Mouse (Mus musculus): ENCODE data around the gene Tmem52. TPM values are rescaled to one million over a fixed set of nuclear protein-coding genes. Genes with fewer than 3 reads are reported as not detected.

Gene Tmem52
- polyA plus RNA-seq, 1 experiment from 2014 or later, result 0.18 TPM

GRCm38 (mm10) chr4:155491529-155492130 is 22.7 kb downstream of the Tmem52 start:
- H3K27ac ChIP-seq, result peak overlapping the region; percentile 94
- peak; percentile 75 for ATAC-seq
- under 1% methylated on average over 39 of the region's 54 CpGs for WGBS
- no peaks in the 10 kb centered on the region for H3K9me3 ChIP-seq (replicated peaks)
- H3K4me1 ChIP-seq, result peaks cover 51% of the 10 kb centered on the region
- no peaks in the 10 kb centered on the region for H3K36me3 ChIP-seq (ENCODE audit: poor library complexity, severe bottlenecking)
- H3K4me2 ChIP-seq, result peak overlapping the region; percentile 79
- peak overlapping the region; percentile 100 for H3K9ac ChIP-seq
- H3K27me3 ChIP-seq, result no peaks in the 10 kb centered on the region
- peak overlapping the region; percentile 100 for H3K4me3 ChIP-seq

DNA sequence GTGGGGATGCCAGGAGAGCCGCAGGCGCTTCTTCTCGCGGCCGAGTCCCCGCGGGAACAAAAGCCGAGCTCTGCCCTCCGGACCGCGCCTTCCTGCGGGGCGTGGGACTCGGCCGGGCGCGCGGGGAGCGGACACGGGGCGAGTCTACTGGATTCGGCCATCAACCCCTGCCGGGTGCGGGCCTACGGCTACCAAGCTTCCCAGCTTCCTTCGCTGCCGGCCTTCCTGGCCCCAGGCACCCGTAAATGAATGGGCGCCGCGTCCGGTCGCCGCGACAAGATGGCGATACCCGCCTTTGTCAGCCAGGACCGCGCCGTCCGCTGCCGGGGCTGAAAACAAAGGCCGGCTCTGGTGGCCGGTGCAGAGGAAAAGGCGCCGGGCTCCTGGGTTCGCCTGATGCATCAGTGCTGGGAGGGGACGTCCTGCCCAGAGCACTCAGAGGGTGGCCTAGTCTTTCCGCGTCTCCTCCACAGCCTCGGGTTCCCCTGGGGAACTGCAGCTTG is 23.3 kb downstream of the Tmem52 start:
- WGBS, result under 1% methylated on average over 51 of the region's 51 CpGs
- peaks cover 51% of the 10 kb centered on the region for H3K4me1 ChIP-seq
- no peaks in the 10 kb centered on the region for H3K27me3 ChIP-seq
- H3K4me2 ChIP-seq, result peak overlapping the region; percentile 79
- peak overlapping the region; percentile 100 for H3K4me3 ChIP-seq
- no peaks in the 10 kb centered on the region for H3K9me3 ChIP-seq (replicated peaks)
- peak overlapping the region; percentile 94 for H3K27ac ChIP-seq
- peak; percentile 21; the same call in 1 of the 2 replicates for ATAC-seq
- peak overlapping the region; percentile 100 for H3K9ac ChIP-seq
- H3K36me3 ChIP-seq (ENCODE audit: poor library complexity, severe bottlenecking), result no peaks in the 10 kb centered on the region

- no peak for ATAC-seq
- no peak overlapping the region for H3K4me3 ChIP-seq
- no peak overlapping the region for H3K27ac ChIP-seq
- peaks cover 45% of the 10 kb centered on the region for H3K4me1 ChIP-seq
- H3K9me3 ChIP-seq (replicated peaks), result no peaks in the 10 kb centered on the region
- no peaks in the 10 kb centered on the region for H3K27me3 ChIP-seq
- no peaks in the 10 kb centered on the region for H3K36me3 ChIP-seq (ENCODE audit: poor library complexity, severe bottlenecking)
- H3K9ac ChIP-seq, result 0 out of 2 replicates have a peak overlapping the region, but pooled peaks have one; percentile 16
- peak overlapping the region; percentile 79 for H3K4me2 ChIP-seq
- 75% methylated on average over 4 of the region's 4 CpGs for WGBS
Observed at GRCm38 (mm10) chr4:155494891-155495290, 26.0 kb downstream of the Tmem52 start.

DNA sequence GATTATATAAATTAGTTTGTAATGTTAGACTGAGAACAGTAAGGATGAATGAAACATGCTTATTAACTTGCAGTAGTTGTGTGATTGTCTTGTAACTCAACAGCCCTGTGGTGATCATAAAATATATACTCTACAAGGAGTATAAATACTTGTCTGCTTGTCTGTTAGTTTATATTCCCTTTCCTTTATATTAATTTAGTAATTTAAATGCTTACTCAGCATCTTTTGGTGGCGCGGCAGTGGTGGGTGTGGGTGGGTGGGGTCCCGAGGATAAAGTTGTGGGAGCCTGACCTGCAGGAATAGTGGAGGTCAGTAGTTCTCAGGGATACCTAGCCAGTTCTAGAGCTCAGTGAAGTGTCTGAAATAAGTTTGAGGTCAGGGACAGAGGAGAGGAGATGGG is 29.0 kb downstream of the Tmem52 start:
- ATAC-seq, result no peak
- 84% methylated on average over 3 of the region's 3 CpGs for WGBS

DNA sequence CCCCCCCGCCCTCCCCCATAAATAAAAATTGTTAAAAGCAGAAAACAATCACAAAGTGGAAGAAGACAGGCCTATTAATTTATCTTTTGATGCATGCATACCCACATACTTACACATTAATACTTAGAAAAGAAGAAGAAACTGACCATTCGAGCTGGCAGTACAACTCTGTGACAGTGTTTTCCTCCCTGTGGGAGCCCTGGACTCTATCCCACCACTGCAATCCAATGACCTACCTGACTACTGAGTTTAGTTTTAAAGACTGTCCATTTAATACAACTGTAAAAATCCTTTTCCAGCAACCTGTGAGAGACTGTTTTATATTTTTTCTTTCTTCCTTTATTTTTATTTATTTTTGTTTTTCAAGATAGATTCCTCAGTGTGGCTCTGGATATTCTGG is 32.2 kb downstream of the Tmem52 start:
- no peaks in the 10 kb centered on the region for H3K9me3 ChIP-seq (replicated peaks)
- no peaks in the 10 kb centered on the region for H3K27me3 ChIP-seq
- peaks cover 20% of the 10 kb centered on the region for H3K4me1 ChIP-seq
- no peaks in the 10 kb centered on the region for H3K36me3 ChIP-seq (ENCODE audit: poor library complexity, severe bottlenecking)
- no peak overlapping the region for H3K4me2 ChIP-seq
- ATAC-seq, result no peak
- no peak overlapping the region for H3K9ac ChIP-seq
- H3K27ac ChIP-seq, result no peak overlapping the region
- H3K4me3 ChIP-seq, result no peak overlapping the region
- WGBS, result 79% methylated on average over 2 of the region's 2 CpGs

More for the DNA sequence above, 29.0 kb downstream of the Tmem52 start:
- Histone ChIP-seq H3K27me3 (no peaks in the 10 kb centered on the region), H3K9ac (no peak overlapping the region), H3K4me3 (no peak overlapping the region), H3K4me1 (peaks cover 34% of the 10 kb centered on the region), H3K9me3 (replicated peaks) (no peaks in the 10 kb centered on the region), H3K4me2 (no peak overlapping the region), H3K27ac (no peak overlapping the region), H3K36me3 (ENCODE audit: poor library complexity, severe bottlenecking) (no peaks in the 10 kb centered on the region)

- Histone ChIP-seq H3K9me3 (replicated peaks) (no peaks in the 10 kb centered on the region), H3K4me1 (peaks cover 15% of the 10 kb centered on the region), H3K9ac (no peak overlapping the region), H3K27ac (no peak overlapping the region), H3K4me2 (no peak overlapping the region), H3K4me3 (no peak overlapping the region), H3K36me3 (ENCODE audit: poor library complexity, severe bottlenecking) (no peaks in the 10 kb centered on the region), H3K27me3 (no peaks in the 10 kb centered on the region)
- WGBS, result 69% methylated on average over 8 of the region's 8 CpGs
- no peak for ATAC-seq
Observed at GRCm38 (mm10) chr4:155505067-155505466, 36.2 kb downstream of the Tmem52 start.

DNA sequence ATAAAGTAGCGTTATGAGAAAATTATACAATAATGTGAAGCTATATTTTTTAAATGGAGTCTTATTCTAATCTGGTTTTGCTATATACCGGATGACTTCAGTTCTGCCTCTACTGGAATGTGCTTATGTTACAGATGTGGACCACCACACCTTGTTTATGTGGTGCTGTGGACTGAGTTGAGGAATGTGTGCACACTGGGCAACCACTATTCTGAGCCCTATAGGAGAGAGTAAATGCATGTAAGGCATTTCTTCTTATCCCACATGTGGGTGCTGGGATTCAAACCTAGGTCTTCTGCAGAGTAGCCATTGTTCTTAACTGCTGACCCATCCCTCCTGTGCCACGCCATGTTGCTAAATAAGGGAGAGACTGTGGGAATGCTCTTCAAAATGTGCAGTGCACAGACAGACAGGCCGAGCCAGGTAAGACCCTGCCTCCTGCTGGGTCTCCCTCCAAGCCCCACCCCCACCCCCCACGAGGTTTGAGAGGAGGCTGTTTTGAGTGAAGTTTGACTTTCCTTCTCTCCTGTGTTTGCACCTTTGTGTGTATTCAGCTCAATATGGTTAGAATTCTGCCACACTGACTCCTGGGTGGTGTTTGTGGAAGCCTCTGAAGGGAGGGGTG is 36.9 kb downstream of the Tmem52 start:
- Histone ChIP-seq H3K4me1 (peaks cover 18% of the 10 kb centered on the region), H3K4me2 (no peak overlapping the region), H3K4me3 (no peak overlapping the region), H3K9ac (no peak overlapping the region), H3K27me3 (no peaks in the 10 kb centered on the region), H3K36me3 (ENCODE audit: poor library complexity, severe bottlenecking) (no peaks in the 10 kb centered on the region), H3K9me3 (replicated peaks) (no peaks in the 10 kb centered on the region), H3K27ac (no peak overlapping the region)
- ATAC-seq, result no peak
- WGBS, result 85% methylated on average over 5 of the region's 5 CpGs

DNA sequence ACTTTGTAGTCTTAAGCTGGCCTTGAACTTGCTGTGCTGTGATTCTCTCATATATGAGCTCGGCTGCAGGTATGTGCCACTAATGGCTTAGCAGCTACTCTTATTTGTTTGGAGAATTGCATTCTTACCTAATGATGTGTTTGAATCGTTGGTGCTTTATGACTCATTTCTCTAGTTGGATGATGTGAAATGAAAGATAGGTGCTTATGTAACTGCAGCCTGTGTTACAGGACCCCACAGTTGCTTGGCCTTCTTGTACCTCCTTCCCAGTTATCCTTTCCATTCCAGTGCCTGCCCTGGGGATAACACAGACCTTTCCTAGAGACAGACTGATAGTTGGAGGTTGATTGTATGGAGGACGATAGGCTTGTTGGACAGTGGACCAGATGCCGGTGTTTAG is 39.7 kb downstream of the Tmem52 start:
- H3K4me1 ChIP-seq, result peaks cover 23% of the 10 kb centered on the region

GRCm38 (mm10) chr4:155510981-155511380 is 42.1 kb downstream of the Tmem52 start:
- Histone ChIP-seq H3K4me1 (peaks cover 12% of the 10 kb centered on the region), H3K27ac (no peak overlapping the region), H3K4me2 (no peak overlapping the region), H3K9me3 (replicated peaks) (no peaks in the 10 kb centered on the region), H3K36me3 (ENCODE audit: poor library complexity, severe bottlenecking) (peaks cover 3% of the 10 kb centered on the region; the same call in 1 of the 2 replicates), H3K27me3 (no peaks in the 10 kb centered on the region), H3K9ac (no peak overlapping the region), H3K4me3 (no peak overlapping the region)
- no peak for ATAC-seq
- 59% methylated on average over 1 of the region's 1 CpGs for WGBS

More for the DNA sequence above, 39.7 kb downstream of the Tmem52 start:
- ATAC-seq, result no peak
- Histone ChIP-seq H3K9ac (no peak overlapping the region), H3K36me3 (ENCODE audit: poor library complexity, severe bottlenecking) (peaks cover 3% of the 10 kb centered on the region; the same call in 1 of the 2 replicates), H3K27ac (no peak overlapping the region), H3K4me2 (no peak overlapping the region), H3K9me3 (replicated peaks) (no peaks in the 10 kb centered on the region), H3K4me3 (no peak overlapping the region), H3K27me3 (no peaks in the 10 kb centered on the region)
- WGBS, result 87% methylated on average over 4 of the region's 4 CpGs

DNA sequence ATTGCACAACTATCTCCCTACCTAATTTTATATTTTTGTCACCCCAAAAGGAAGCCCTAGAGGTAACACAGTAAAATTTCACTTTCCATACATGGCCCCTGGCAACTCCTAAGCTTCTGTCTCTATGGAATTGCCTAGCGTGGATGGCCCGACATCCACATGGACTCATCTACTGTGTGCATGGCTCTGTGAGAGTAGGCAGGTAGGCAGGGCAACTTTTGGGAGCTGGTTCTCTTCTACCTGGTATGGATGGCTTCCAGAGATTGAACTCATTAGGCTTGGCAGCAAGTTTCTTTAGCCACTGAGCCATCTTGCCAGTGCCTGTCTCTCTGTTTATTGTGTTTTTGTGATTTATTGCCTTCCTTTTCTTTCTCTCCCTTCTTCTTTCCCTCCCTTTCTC is 45.9 kb downstream of the Tmem52 start:
- Histone ChIP-seq H3K9me3 (replicated peaks) (no peaks in the 10 kb centered on the region), H3K4me2 (no peak overlapping the region), H3K9ac (no peak overlapping the region), H3K4me3 (no peak overlapping the region), H3K4me1 (peaks cover 9% of the 10 kb centered on the region), H3K36me3 (ENCODE audit: poor library complexity, severe bottlenecking) (peaks cover 11% of the 10 kb centered on the region; the same call in 1 of the 2 replicates), H3K27ac (no peak overlapping the region), H3K27me3 (no peaks in the 10 kb centered on the region)
- ATAC-seq, result no peak
- WGBS, result 91% methylated on average over 2 of the region's 2 CpGs

DNA sequence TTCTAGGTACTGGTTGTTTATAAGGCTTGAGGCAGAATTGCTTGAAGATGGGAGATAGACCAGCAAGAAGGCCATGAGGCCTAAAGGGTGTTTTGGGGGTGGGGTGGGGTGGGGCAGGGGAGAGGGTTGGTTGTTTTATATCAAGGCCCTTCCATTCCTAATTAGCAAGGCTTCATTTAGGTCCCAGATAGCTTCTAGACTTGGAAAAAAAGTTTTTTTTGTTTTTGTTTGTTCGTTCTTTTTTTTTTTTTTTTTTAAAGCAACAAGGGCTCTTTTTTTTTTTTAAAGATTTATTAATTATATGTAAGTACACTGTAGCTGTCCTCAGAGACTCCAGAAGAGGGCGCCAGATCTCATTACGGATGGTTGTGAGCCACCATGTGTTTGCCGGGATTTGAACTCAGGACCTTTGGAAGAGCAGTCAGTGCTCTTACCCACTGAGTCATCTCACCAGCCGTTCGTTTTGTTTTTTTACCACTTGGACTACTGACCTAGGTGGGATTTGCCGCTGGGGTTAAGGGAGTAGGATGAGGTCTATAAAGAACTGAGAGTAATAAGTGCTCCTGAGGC is 49.1 kb downstream of the Tmem52 start:
- 86% methylated on average over 7 of the region's 7 CpGs for WGBS
- ATAC-seq, result no peak
- Histone ChIP-seq H3K4me2 (no peak overlapping the region), H3K4me3 (no peak overlapping the region), H3K27me3 (no peaks in the 10 kb centered on the region), H3K4me1 (no peaks in the 10 kb centered on the region), H3K9me3 (replicated peaks) (no peaks in the 10 kb centered on the region), H3K27ac (no peak overlapping the region), H3K9ac (no peak overlapping the region), H3K36me3 (ENCODE audit: poor library complexity, severe bottlenecking) (peaks cover 18% of the 10 kb centered on the region)

All from forebrain, embryonic 13.5 days (tissue).